Mouse (Mus musculus) hindbrain, postnatal 0 days (tissue): ENCODE results near the gene Txk. TPM values are rescaled to one million over a fixed set of nuclear protein-coding genes. Genes with fewer than 3 reads are reported as not detected.

Experiments used
- ATAC-seq: fragments of 200-750 bp; cut with Nextera tagmentation; 2 replicates; pipeline ENCODE4 v1.8.0; 2017; ENCODE audit warnings: mild to moderate bottlenecking, moderate TSS enrichment, moderate library complexity
- DNase-seq: peaks from one replicate; pipeline ENCODE4 v3.0.0-alpha.2; 2015; ENCODE audit warnings: low spot score
- H3K27ac ChIP-seq: fragments of 300-500 bp; sonication (generic); 2 replicates; pipeline ENCODE4 v1.5.1; 2014; ENCODE audit warnings: mild to moderate bottlenecking
- H3K27me3 ChIP-seq: fragments of 300-500 bp; sonication (generic); 2 replicates; pipeline ENCODE4 v1.6.1; 2014; ENCODE audit warnings: low read length, mixed read lengths; ENCODE audit not compliant: insufficient read depth
- H3K36me3 ChIP-seq: fragments of 300-500 bp; sonication (generic); 2 replicates; pipeline ENCODE4 v1.6.1; 2014; ENCODE audit warnings: low read length, mixed read lengths; ENCODE audit not compliant: insufficient read depth
- H3K4me1 ChIP-seq: fragments of 300-500 bp; sonication (generic); 2 replicates; pipeline ENCODE4 v1.6.1; 2014; ENCODE audit warnings: antibody characterized with exemption, low read length, mixed read lengths; ENCODE audit not compliant: insufficient read depth
- H3K4me2 ChIP-seq: fragments of 300-500 bp; sonication (generic); 2 replicates; pipeline ENCODE4 v1.6.1; 2014; ENCODE audit warnings: low read depth, mild to moderate bottlenecking, low read length, moderate library complexity, mixed read lengths
- H3K4me3 ChIP-seq: fragments of 300-500 bp; sonication (generic); 2 replicates; pipeline ENCODE4 v1.5.1; 2014; ENCODE audit warnings: low read length
- H3K9ac ChIP-seq: fragments of 300-500 bp; sonication (generic); replicated peaks from 2 replicates; pipeline ENCODE4 v1.6.1; 2014; ENCODE audit warnings: mild to moderate bottlenecking, low read length, moderate library complexity, mixed read lengths
- H3K9me3 ChIP-seq: fragments of 300-500 bp; sonication (generic); 2 replicates; pipeline ENCODE4 v1.6.1; 2016; ENCODE audit warnings: low read length, mixed read lengths
- CTCF ChIP-seq: IDR thresholded peaks from 2 replicates; pipeline ENCODE4 v1.5.1; 2016; ENCODE audit warnings: antibody characterized with exemption, control low read depth, low read depth
- WGBS: fragments of 180-500 bp; shearing (Covaris S2); extraction: QIAGEN DNeasy Blood & Tissue Kit; methylation state at CpG from one replicate; pipeline ENCODE4 v1.1.7; 2014; 5-methylcytosine and 5-hydroxymethylcytosine counted together
- polyA plus RNA-seq: library from polyadenylated mRNA; unstranded; fragments of >200 nt; fragmentation: Nextera tagmentation; extraction: Ambion mirVana; gene quantifications from 2 replicates; pipeline ENCODE4 v1.2.1, GENCODE M21; 2015
- total RNA-seq: library from RNA; depleted of rRNA; stranded (reverse); fragments of >200 nt; gene quantifications from 2 replicates; pipeline ENCODE4 v1.2.3, GENCODE M21; 2014

Gene Txk
- total and polyA plus RNA-seq, 2 experiments from 2014 or later = 0.21 to 0.33 TPM

DNA sequence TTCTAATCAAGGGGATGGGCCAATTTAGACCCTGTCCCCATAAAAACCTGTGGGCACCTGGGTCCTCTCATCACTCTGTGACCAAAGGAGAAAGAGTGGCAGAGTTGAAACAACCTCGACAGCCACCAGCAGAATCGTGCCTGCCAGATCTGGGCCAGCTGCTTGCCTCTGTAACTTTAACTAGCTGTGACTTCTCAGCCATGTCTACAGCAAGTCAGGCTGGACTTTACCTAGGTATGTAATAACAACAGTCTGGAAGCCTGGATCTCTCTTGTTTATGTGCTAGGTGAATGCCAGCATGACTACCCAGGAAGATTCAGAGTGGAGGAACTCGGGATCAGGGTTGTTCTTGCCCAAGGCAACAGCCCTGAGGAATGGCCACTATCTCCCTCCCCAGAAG, 32.1 kb upstream of the Txk start:
- Histone ChIP-seq H3K4me3 (no peak overlapping the region), H3K9ac (no peak overlapping the region), H3K27me3 (no peaks in the 10 kb centered on the region), H3K4me1 (no peaks in the 10 kb centered on the region), H3K36me3 (no peaks in the 10 kb centered on the region), H3K4me2 (no peak overlapping the region), H3K9me3 (no peaks in the 10 kb centered on the region), H3K27ac (no peak overlapping the region)
- DNase-seq = no peak
- TF ChIP-seq CTCF = no peak
- ATAC-seq = no peak
- 80% methylated on average over 3 of the region's 3 CpGs for whole genome bisulfite sequencing

DNA sequence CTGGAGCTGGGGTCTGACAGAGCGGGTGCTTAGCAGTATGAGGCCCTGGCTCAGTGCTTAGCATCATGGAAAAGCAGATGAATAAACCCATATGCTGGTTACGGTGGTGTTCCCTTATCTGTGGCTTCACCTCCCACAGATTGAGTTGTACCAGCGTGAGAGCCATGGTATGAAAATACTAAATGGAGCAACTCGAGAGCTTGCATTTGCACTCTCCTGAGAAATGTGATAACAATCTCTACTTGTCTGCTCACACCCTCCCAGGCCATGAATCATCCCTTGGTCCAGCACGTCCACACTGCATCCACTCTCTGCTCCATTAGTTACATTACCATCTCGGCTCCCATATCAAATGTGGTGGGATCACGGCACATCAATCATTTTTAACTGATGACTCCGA, 31.4 kb upstream of the Txk start:
- WGBS = 87% methylated on average over 8 of the region's 8 CpGs
- no peak for DNase-seq
- no peaks in the 10 kb centered on the region for H3K27me3 ChIP-seq

DNA sequence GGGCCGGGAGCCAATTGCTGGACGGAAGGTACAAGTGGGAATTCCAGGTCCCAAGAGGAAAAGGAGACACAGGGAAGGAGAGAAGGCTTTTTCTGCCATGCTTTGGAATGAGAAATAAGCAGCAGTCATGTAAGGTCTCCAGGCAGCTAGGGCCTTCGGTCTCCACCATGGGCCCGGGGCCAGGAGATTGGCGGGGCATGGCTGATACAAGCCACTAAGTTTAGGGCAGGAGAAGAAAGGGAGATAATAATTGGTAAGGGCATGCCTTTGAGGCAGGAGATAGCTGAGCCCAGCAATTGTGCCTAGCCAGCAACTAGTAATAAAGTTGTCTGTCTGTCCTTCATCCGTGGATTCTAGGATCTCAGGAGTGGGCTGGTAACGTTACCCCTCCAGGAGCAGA, 30.5 kb upstream of the Txk start:
- 93% methylated on average over 7 of the region's 7 CpGs for WGBS
- ATAC-seq (no peak), DNase-seq (no peak)
- no peak overlapping the region for H3K27ac ChIP-seq
- H3K9me3 ChIP-seq = no peaks in the 10 kb centered on the region
- no peak overlapping the region for H3K4me2 ChIP-seq
- H3K27me3 ChIP-seq = no peaks in the 10 kb centered on the region
- TF ChIP-seq CTCF = no peak
- H3K36me3 ChIP-seq = no peaks in the 10 kb centered on the region
- no peaks in the 10 kb centered on the region for H3K4me1 ChIP-seq
- no peak overlapping the region for H3K9ac ChIP-seq
- H3K4me3 ChIP-seq = no peak overlapping the region

More for the DNA sequence above, 31.4 kb upstream of the Txk start:
- H3K36me3 ChIP-seq = no peaks in the 10 kb centered on the region
- H3K4me3 ChIP-seq = no peak overlapping the region
- no peak overlapping the region for H3K9ac ChIP-seq
- no peaks in the 10 kb centered on the region for H3K9me3 ChIP-seq
- TF ChIP-seq CTCF = no peak
- no peak for ATAC-seq
- H3K27ac ChIP-seq = no peak overlapping the region
- no peaks in the 10 kb centered on the region for H3K4me1 ChIP-seq
- H3K4me2 ChIP-seq = no peak overlapping the region

DNA sequence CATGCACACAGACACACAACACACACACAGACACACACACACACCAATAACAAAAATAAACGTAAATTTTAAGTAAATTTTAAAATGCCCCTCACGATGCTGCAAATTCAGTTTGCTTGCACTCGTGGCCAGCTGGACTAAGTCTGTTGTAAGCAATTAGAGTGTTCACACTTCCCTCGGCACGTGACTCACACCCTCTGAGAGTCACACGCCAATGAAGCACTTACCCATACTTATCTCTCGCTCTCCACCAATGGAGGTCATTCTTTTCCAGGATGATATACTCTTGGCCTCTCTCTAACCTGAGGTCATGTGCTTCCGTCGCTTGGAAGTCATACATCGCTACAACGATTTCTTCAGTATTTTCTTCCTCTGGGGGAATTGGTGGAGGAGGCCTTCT, 29.2 kb upstream of the Txk start:
- DNase-seq = no peak
- Histone ChIP-seq H3K27ac (no peak overlapping the region), H3K9ac (no peak overlapping the region), H3K4me2 (no peak overlapping the region), H3K27me3 (no peaks in the 10 kb centered on the region), H3K9me3 (no peaks in the 10 kb centered on the region), H3K36me3 (no peaks in the 10 kb centered on the region), H3K4me1 (no peaks in the 10 kb centered on the region), H3K4me3 (no peak overlapping the region)
- no peak for TF ChIP-seq CTCF
- no peak for ATAC-seq
- WGBS = 88% methylated on average over 11 of the region's 11 CpGs

DNA sequence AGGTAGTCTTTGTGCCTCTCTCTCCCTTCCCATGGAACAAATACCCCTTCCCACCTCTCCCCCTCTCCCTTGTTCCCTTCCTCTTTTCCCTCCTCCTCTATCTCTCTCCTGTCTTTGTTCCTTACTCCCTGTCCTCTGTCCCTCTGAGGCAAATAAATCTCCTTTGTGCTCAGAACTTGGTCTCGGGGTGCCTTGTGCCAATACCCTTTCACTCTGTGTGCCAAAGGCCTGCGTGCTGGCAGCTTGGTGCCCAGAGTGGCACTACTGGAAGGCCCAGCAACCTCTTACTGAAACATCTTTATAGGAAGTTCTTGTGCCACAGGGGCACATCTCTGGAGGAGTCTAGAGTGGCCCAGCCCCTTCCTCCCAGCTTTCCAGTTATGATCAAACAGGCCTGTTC, 24.0 kb upstream of the Txk start:
- H3K27me3 ChIP-seq = no peaks in the 10 kb centered on the region
- no peaks in the 10 kb centered on the region for H3K36me3 ChIP-seq
- H3K4me2 ChIP-seq = no peak overlapping the region
- H3K9ac ChIP-seq = no peak overlapping the region
- ATAC-seq = 0 out of 2 replicates have a peak, but pooled peaks have one; percentile 51
- 56% methylated on average over 2 of the region's 2 CpGs for WGBS
- H3K9me3 ChIP-seq = no peaks in the 10 kb centered on the region
- no peak for TF ChIP-seq CTCF
- H3K4me3 ChIP-seq = no peak overlapping the region
- no peaks in the 10 kb centered on the region for H3K4me1 ChIP-seq
- peak; percentile 31 for DNase-seq
- H3K27ac ChIP-seq = no peak overlapping the region; the same call in 1 of the 2 replicates

DNA sequence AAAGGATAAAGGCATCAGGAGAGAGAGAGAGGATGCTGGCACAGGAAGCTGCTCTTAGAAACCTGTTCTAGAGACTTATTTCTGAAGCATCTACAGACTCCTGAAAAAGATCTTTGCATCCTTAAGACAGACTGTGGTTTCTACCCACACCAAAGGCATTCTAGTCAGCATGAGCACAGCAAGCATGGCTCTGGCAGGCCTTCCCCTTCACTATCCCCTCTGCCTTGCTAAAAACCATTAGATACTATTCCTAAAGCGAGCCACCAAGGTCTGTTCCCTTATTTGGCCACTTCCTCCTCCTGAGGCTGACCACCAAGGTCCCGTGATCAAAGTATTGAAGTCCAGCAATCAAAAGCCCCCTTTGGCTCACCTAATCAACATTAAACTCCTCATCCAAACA, 23.6 kb upstream of the Txk start:
- no peak for TF ChIP-seq CTCF
- Histone ChIP-seq H3K27ac (no peak overlapping the region; the same call in 1 of the 2 replicates), H3K4me1 (no peaks in the 10 kb centered on the region), H3K4me3 (no peak overlapping the region), H3K27me3 (no peaks in the 10 kb centered on the region), H3K36me3 (no peaks in the 10 kb centered on the region), H3K9me3 (no peaks in the 10 kb centered on the region), H3K9ac (no peak overlapping the region), H3K4me2 (no peak overlapping the region)
- ATAC-seq (no peak), DNase-seq (no peak)
- 91% methylated on average over 2 of the region's 2 CpGs for WGBS

DNA sequence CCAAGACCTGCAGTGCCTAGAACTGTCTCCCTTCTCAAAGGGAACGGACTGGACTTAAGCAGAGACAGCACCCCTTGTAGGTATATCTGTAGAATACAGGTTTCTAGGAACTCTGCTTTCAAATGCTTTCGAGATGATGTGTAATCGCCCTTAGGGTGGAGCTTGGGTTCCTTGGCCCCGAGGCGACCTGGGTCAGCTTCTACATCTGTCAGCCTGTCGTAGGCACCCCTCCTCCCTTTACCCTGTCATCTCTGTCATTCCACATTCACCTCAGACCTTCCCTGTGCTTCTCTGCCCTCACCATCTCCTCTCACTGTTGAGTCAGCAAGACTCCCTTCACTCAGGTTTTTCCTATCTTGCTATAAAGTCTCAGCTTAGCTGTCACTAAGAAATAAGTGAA, 17.3 kb upstream of the Txk start:
- H3K4me1 ChIP-seq = no peaks in the 10 kb centered on the region
- 76% methylated on average over 6 of the region's 6 CpGs for WGBS
- no peak overlapping the region for H3K9ac ChIP-seq
- no peak for DNase-seq
- TF ChIP-seq CTCF = no peak
- no peak overlapping the region for H3K27ac ChIP-seq
- no peaks in the 10 kb centered on the region for H3K27me3 ChIP-seq
- no peak for ATAC-seq
- H3K36me3 ChIP-seq = no peaks in the 10 kb centered on the region
- no peak overlapping the region for H3K4me2 ChIP-seq
- H3K4me3 ChIP-seq = no peak overlapping the region
- no peaks in the 10 kb centered on the region for H3K9me3 ChIP-seq
